Mouse (Mus musculus): Measurements from ENCODE around the gene Upk2.

GRCm38 (mm10) chr9:44501206-44501879 lies 46.6 kb upstream of the Upk2 start:
- TF ChIP-seq CTCF (conservative IDR thresholded peaks at IDR 0.05; ENCODE audit: low read length) (no peak), NANOG (IDR thresholded peaks at IDR 0.05; ENCODE audit: borderline replicate concordance, low read length) (no peak), POU5F1 (IDR thresholded peaks at IDR 0.05; ENCODE audit: borderline replicate concordance, low read length) (no peak)
